8 mouse cellular contexts compared by ENCODE assay signal in the genomic region with DNA sequence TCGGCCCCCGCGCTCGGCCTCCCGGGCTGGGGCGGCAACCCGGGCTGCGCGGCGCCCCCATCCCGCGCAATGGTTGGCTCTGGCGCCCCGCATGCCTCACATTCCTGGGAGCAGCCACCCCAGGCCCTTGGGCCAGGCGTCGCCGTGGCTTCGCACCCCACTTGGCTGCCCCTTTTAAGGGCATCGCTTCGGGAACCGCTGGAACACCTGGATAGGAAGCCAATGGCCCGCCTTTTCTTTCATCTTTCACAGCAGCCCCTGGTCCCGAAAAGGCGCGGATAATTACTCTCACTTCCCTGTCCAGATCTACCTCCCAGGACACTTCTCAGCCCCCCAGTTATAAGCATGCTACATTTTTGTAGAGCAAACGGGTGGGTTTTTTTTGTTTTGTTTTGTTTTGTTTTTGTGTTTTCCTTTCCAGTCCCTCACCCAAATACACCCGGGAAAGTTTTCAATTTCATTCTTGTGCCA.
A peak's percentile ranks its signal among the peaks of the same experiment; 100 is the strongest.
DNase-seq lines count a peak whose midpoint lies in the region; ATAC-seq and TF ChIP-seq lines count a peak whose summit lies in the region.

No protein-coding gene starts in this region.

- no peak for TF ChIP-seq CTCF in G1E (IDR thresholded peaks at IDR 0.05; ENCODE audit: low read depth, low read length)

- ATAC-seq in kidney, embryonic 14.5 days (ENCODE audit: low FRiP score, low TSS enrichment): no peak; the same call in 1 of the 2 replicates
- no peak for ATAC-seq in G1E (ENCODE audit: extremely low read depth, insufficient number of reproducible peaks, low FRiP score, poor library complexity, severe bottlenecking)
- peak; percentile 9; the same call in 1 of the 2 replicates for ATAC-seq in forebrain, embryonic 12.5 days (ENCODE audit: low FRiP score)
- ATAC-seq in liver, embryonic 13.5 days (ENCODE audit: low read depth): no peak

- H3K9me3 ChIP-seq in kidney, embryonic 14.5 days (ENCODE audit: control insufficient read depth, low read length): no peaks in the 10 kb centered on the region
- H3K9me3 ChIP-seq in G1E (replicated peaks): no peaks in the 10 kb centered on the region
- no peaks in the 10 kb centered on the region for H3K9me3 ChIP-seq in forebrain, embryonic 12.5 days
- no peaks in the 10 kb centered on the region for H3K9me3 ChIP-seq in liver, embryonic 13.5 days (replicated peaks)

- DNase-seq in kidney, adult 9 months: no peak
- DNase-seq in G1E (ENCODE audit: low spot score): no peak
- DNase-seq in liver, embryonic 13.5 days: no peak
- DNase-seq in natural killer cell, adult 2 months (ENCODE audit: low spot score in 2 of 2): no peak
- DNase-seq in layer of hippocampus, adult 9-10 months (ENCODE audit: low spot score): no peak
- DNase-seq in layer of hippocampus, postnatal 36 days: no peak

- H3K4me2 ChIP-seq in kidney, embryonic 14.5 days (replicated peaks; ENCODE audit: low read depth, low read length): peak overlapping the region; percentile 85
- H3K4me2 ChIP-seq in forebrain, embryonic 12.5 days: peak overlapping the region; percentile 98
- H3K4me2 ChIP-seq in liver, embryonic 13.5 days: peak overlapping the region; percentile 95

- peak overlapping the region; percentile 80 for H3K27ac ChIP-seq in kidney, embryonic 14.5 days (ENCODE audit: low read depth, low read length)
- H3K27ac ChIP-seq in forebrain, embryonic 12.5 days: no peak overlapping the region
- H3K27ac ChIP-seq in liver, embryonic 13.5 days: peak overlapping the region; percentile 91

- H3K4me3 ChIP-seq in kidney, embryonic 14.5 days (ENCODE audit: low read length): peak overlapping the region; percentile 94
- peak overlapping the region; percentile 93 for H3K4me3 ChIP-seq in G1E (ENCODE audit: low read depth, low read length)
- H3K4me3 ChIP-seq in forebrain, embryonic 12.5 days (replicated peaks): peak overlapping the region; percentile 71
- peak overlapping the region; percentile 86 for H3K4me3 ChIP-seq in liver, embryonic 13.5 days (replicated peaks)

- peaks cover 28% of the 10 kb centered on the region for H3K4me1 ChIP-seq in kidney, embryonic 14.5 days (ENCODE audit: control insufficient read depth, insufficient read depth, low read length)
- peaks cover 61% of the 10 kb centered on the region for H3K4me1 ChIP-seq in G1E (ENCODE audit: insufficient read depth, low read depth, low read length)
- peaks cover 30% of the 10 kb centered on the region for H3K4me1 ChIP-seq in forebrain, embryonic 12.5 days
- H3K4me1 ChIP-seq in liver, embryonic 13.5 days (replicated peaks): peaks cover 66% of the 10 kb centered on the region

- H3K36me3 ChIP-seq in kidney, embryonic 14.5 days (ENCODE audit: control insufficient read depth, insufficient read depth, low read length): no peaks in the 10 kb centered on the region; the same call in 1 of the 2 replicates
- peaks cover 19% of the 10 kb centered on the region for H3K36me3 ChIP-seq in G1E (replicated peaks)
- no peaks in the 10 kb centered on the region for H3K36me3 ChIP-seq in forebrain, embryonic 12.5 days (replicated peaks)
- H3K36me3 ChIP-seq in liver, embryonic 13.5 days: peaks cover 8% of the 10 kb centered on the region; the same call in 1 of the 2 replicates

- WGBS in kidney, embryonic 14.5 days: 2% methylated on average over 17 of the region's 27 CpGs
- 2% methylated on average over 15 of the region's 27 CpGs for WGBS in forebrain, embryonic 12.5 days
- 3% methylated on average over 27 of the region's 27 CpGs for WGBS in liver, embryonic 13.5 days (ENCODE audit: insufficient replicate concordance)

- H3K27me3 ChIP-seq in kidney, embryonic 14.5 days (ENCODE audit: control insufficient read depth, insufficient read depth, low read length): no peaks in the 10 kb centered on the region
- no peaks in the 10 kb centered on the region for H3K27me3 ChIP-seq in G1E (ENCODE audit: insufficient read depth, low read length)
- H3K27me3 ChIP-seq in forebrain, embryonic 12.5 days: peaks cover 82% of the 10 kb centered on the region
- H3K27me3 ChIP-seq in liver, embryonic 13.5 days: 0 out of 2 replicates have a peak, but pooled peaks cover 3% of the 10 kb centered on the region

- H3K9ac ChIP-seq in kidney, embryonic 14.5 days (ENCODE audit: low read depth, low read length): peak overlapping the region; percentile 97
- H3K9ac ChIP-seq in forebrain, embryonic 12.5 days: peak overlapping the region; percentile 71
- peak overlapping the region; percentile 92 for H3K9ac ChIP-seq in liver, embryonic 13.5 days
